In the genomic region with DNA sequence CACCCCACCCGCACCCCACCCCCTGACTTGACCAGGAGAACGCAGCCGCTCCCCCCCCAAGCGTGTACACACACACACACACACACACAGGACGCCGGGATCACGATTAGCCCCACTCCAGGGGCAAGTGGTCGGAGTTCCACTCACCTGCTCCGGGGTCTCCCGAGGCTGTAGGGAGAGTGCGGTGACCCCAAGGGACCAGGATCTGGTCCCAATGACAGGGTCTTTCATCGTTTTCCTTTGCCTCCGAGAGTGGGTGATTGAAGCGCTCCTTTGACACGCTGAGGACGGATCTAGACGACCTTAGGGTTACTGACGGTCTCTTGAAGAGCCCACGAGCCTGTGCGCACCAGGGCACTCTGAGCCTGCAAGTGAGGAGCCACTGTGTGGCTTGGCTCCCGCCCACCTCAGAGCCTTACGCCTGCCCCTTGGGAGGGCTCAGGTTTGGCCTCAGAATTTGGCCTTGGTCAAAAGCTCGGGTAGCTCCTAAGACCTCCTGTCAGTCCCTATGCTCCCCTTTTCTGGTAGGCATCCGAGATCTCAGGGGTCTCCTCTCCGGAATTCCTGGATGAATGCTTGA, we compare ENCODE assay signal across 9 mouse cellular contexts. TPM values are rescaled to one million over a fixed set of nuclear protein-coding genes. Genes with fewer than 3 reads are reported as not detected.
DNase-seq lines count a peak whose midpoint lies in the region; ATAC-seq and TF ChIP-seq lines count a peak whose summit lies in the region.
"Had no signal": no experiment of that assay in that cellular context is flagged by ENCODE, and none has a peak within 500 bp of the region (broad histone marks: within the 10 kb centered on the region; RNA-seq: fewer than 3 reads in every experiment).

No protein-coding gene starts in this region.

- TF ChIP-seq POLR2A in limb, embryonic 14.5 days (IDR thresholded peaks at IDR 0.05; ENCODE audit: borderline replicate concordance, extremely low read depth, insufficient read depth, insufficient read length), result no peak

- intact Hi-C loops in left cerebral cortex, postnatal 36 days (cut with DNase I), result no loop called here
- intact Hi-C loops in left cerebral cortex, adult 2 months (cut with DNase I), result no loop called here

- H3K9me3 ChIP-seq in lung, embryonic 15.5 days, result no peaks in the 10 kb centered on the region
- H3K9me3 ChIP-seq in forebrain, embryonic 11.5 days (ENCODE audit: control insufficient read depth, low read length), result no peaks in the 10 kb centered on the region
- H3K9me3 ChIP-seq in limb, embryonic 14.5 days (ENCODE audit: control insufficient read depth, low read length), result no peaks in the 10 kb centered on the region
- H3K9me3 ChIP-seq in stomach, embryonic 14.5 days (ENCODE audit: control insufficient read depth, low read depth, low read length), result no peaks in the 10 kb centered on the region

- H3K27me3 ChIP-seq in lung, embryonic 15.5 days, result peaks cover 97% of the 10 kb centered on the region
- peaks cover 93% of the 10 kb centered on the region for H3K27me3 ChIP-seq in forebrain, embryonic 11.5 days (ENCODE audit: control insufficient read depth, insufficient read depth, low read length)
- peaks cover 93% of the 10 kb centered on the region for H3K27me3 ChIP-seq in limb, embryonic 14.5 days (ENCODE audit: control insufficient read depth, insufficient read depth, low read length)
- H3K27me3 ChIP-seq in stomach, embryonic 14.5 days (ENCODE audit: control insufficient read depth, insufficient read depth, low read length), result peaks cover 62% of the 10 kb centered on the region

- H3K4me2 ChIP-seq in lung, embryonic 15.5 days, result peak overlapping the region; percentile 46
- H3K4me2 ChIP-seq in forebrain, embryonic 11.5 days (ENCODE audit: low read depth, low read length, severe bottlenecking), result 0 out of 2 replicates have a peak overlapping the region, but pooled peaks have one; percentile 18
- peak overlapping the region; percentile 40 for H3K4me2 ChIP-seq in limb, embryonic 14.5 days (replicated peaks; ENCODE audit: low read depth, low read length, severe bottlenecking)
- H3K4me2 ChIP-seq in stomach, embryonic 14.5 days (replicated peaks; ENCODE audit: low read depth, low read length), result peak overlapping the region; percentile 30

- TF ChIP-seq CTCF in left cerebral cortex, adult 2 months (IDR thresholded peaks at IDR 0.05), result no peak

- peaks cover 32% of the 10 kb centered on the region for H3K4me1 ChIP-seq in lung, embryonic 15.5 days
- H3K4me1 ChIP-seq in forebrain, embryonic 11.5 days (replicated peaks; ENCODE audit: control insufficient read depth, insufficient read depth, low read length), result peaks cover 10% of the 10 kb centered on the region
- H3K4me1 ChIP-seq in limb, embryonic 14.5 days (ENCODE audit: control insufficient read depth, insufficient read depth, low read length), result peaks cover 10% of the 10 kb centered on the region
- 0 out of 2 replicates have a peak, but pooled peaks cover 21% of the 10 kb centered on the region for H3K4me1 ChIP-seq in stomach, embryonic 14.5 days (ENCODE audit: control insufficient read depth, insufficient read depth, low read length)

- no peak for ATAC-seq in lung, embryonic 15.5 days (ENCODE audit: borderline replicate concordance, extremely low read depth, low FRiP score, low TSS enrichment)
- ATAC-seq in forebrain, embryonic 11.5 days (replicated peaks; ENCODE audit: low FRiP score), result no peak
- ATAC-seq in limb, embryonic 14.5 days (ENCODE audit: low FRiP score, low read depth), result no peak
- no peak for ATAC-seq in stomach, embryonic 14.5 days (ENCODE audit: insufficient number of reproducible peaks, insufficient read depth, low FRiP score, low read depth)
- ATAC-seq in erythroid progenitor cell, adult 5-6 weeks (replicated peaks; ENCODE audit: low FRiP score, poor library complexity, severe bottlenecking), result no peak

- no peaks in the 10 kb centered on the region for H3K36me3 ChIP-seq in lung, embryonic 15.5 days
- no peaks in the 10 kb centered on the region for H3K36me3 ChIP-seq in forebrain, embryonic 11.5 days (ENCODE audit: control insufficient read depth, insufficient read depth, low read length)
- no peaks in the 10 kb centered on the region for H3K36me3 ChIP-seq in limb, embryonic 14.5 days (ENCODE audit: control insufficient read depth, insufficient read depth, low read length)
- no peaks in the 10 kb centered on the region for H3K36me3 ChIP-seq in stomach, embryonic 14.5 days (ENCODE audit: control insufficient read depth, insufficient read depth, low read length)

- WGBS in lung, embryonic 15.5 days, result 1% methylated on average over 25 of the region's 25 CpGs
- under 1% methylated on average over 25 of the region's 25 CpGs for WGBS in forebrain, embryonic 11.5 days
- under 1% methylated on average over 24 of the region's 25 CpGs for WGBS in limb, embryonic 14.5 days
- under 1% methylated on average over 24 of the region's 25 CpGs for WGBS in stomach, embryonic 14.5 days

- H3K4me3 ChIP-seq in lung, embryonic 15.5 days, result peak overlapping the region; percentile 26
- H3K4me3 ChIP-seq in forebrain, embryonic 11.5 days (ENCODE audit: low read depth, low read length), result no peak overlapping the region
- H3K4me3 ChIP-seq in limb, embryonic 14.5 days (replicated peaks; ENCODE audit: low read length), result peak overlapping the region; percentile 30
- H3K4me3 ChIP-seq in stomach, embryonic 14.5 days (ENCODE audit: low read depth, low read length), result peak overlapping the region; percentile 22; the same call in 1 of the 2 replicates
- no peak overlapping the region for H3K4me3 ChIP-seq in left cerebral cortex, adult 2 months

- no peak overlapping the region for H3K9ac ChIP-seq in lung, embryonic 15.5 days
- H3K9ac ChIP-seq in forebrain, embryonic 11.5 days (ENCODE audit: low read length), result no peak overlapping the region
- H3K9ac ChIP-seq in limb, embryonic 14.5 days (ENCODE audit: low read depth, low read length, severe bottlenecking), result peak overlapping the region; percentile 43; the same call in 1 of the 2 replicates
- H3K9ac ChIP-seq in stomach, embryonic 14.5 days (replicated peaks; ENCODE audit: low read depth, low read length), result no peak overlapping the region

- no peak for DNase-seq in lung, postnatal 36 days
- peak; percentile 56 for DNase-seq in forebrain, embryonic 11.5 days (ENCODE audit: low spot score)
- no peak for DNase-seq in limb, embryonic 14.5 days (ENCODE audit: low spot score)
- no peak for DNase-seq in left cerebral cortex, postnatal 36 days (ENCODE audit: low spot score in 2 of 2)
- DNase-seq in left cerebral cortex, adult 2 months (ENCODE audit: extremely low spot score in 1 of 2, low spot score in 2 of 2), result no peak

- H3K27ac ChIP-seq in lung, embryonic 15.5 days, result no peak overlapping the region
- no peak overlapping the region for H3K27ac ChIP-seq in forebrain, embryonic 11.5 days (ENCODE audit: low read depth, low read length)
- no peak overlapping the region for H3K27ac ChIP-seq in limb, embryonic 14.5 days (replicated peaks; ENCODE audit: low read depth, low read length)
- H3K27ac ChIP-seq in stomach, embryonic 14.5 days (ENCODE audit: low read length), result no peak overlapping the region
- no peak overlapping the region for H3K27ac ChIP-seq in left cerebral cortex, adult 2 months

RNA-seq across cellular contexts. Expression of a gene that starts 0.3 kb away (rescaled TPM):
- 0.10 TPM in 1 of 2 replicates, not detected in the other for polyA plus RNA-seq in lung, embryonic 15.5 days (2015; fragmentation: Nextera tagmentation; extraction: Ambion mirVana)
- polyA plus RNA-seq in forebrain, embryonic 11.5 days (2014; fragmentation: Nextera tagmentation; extraction: Ambion mirVana), result 0.41 and 0.43 TPM in 2 replicates
- 13.7 and 14.9 TPM in 2 replicates for polyA plus RNA-seq in limb, embryonic 14.5 days (2012; rRNA removed)
- polyA plus RNA-seq in limb, embryonic 14.5 days (2014; fragmentation: Nextera tagmentation; extraction: Ambion mirVana), result 6.3 and 7.4 TPM in 2 replicates
- not detected in 2 replicates for polyA plus RNA-seq in stomach, embryonic 14.5 days (2014; fragmentation: Nextera tagmentation; extraction: Ambion mirVana)
- total RNA-seq in erythroid progenitor cell, adult 5-6 weeks (2015; ENCODE audit: low replicate concordance), result 0.36 TPM in 1 of 2 replicates, not detected in the other
- not detected in 2 replicates for total RNA-seq in erythroid progenitor cell, adult 5-6 weeks (2017; ENCODE audit: low replicate concordance)
- 1 to 10 TPM in 1 of 2 experiments, under 1 TPM in 1; 0.59 to 1.1 TPM for total RNA-seq in left cerebral cortex, postnatal 36 days (2021)
- under 1 TPM; 0.51 to 0.66 TPM for total RNA-seq in left cerebral cortex, adult 2 months (2021)
- total RNA-seq: liver, adult 2 months had no signal
- polyA plus RNA-seq: liver, adult 2 months had no signal

RNA-seq across cellular contexts. Expression of a gene that starts 11.4 kb away (rescaled TPM):
- polyA plus RNA-seq in lung, embryonic 15.5 days (2015; fragmentation: Nextera tagmentation; extraction: Ambion mirVana), result not detected in 2 replicates
- 0.47 and 0.68 TPM in 2 replicates for polyA plus RNA-seq in forebrain, embryonic 11.5 days (2014; fragmentation: Nextera tagmentation; extraction: Ambion mirVana)
- polyA plus RNA-seq in limb, embryonic 14.5 days (2012; rRNA removed), result not detected in 2 replicates
- 0.08 TPM in 1 of 2 replicates, not detected in the other for polyA plus RNA-seq in limb, embryonic 14.5 days (2014; fragmentation: Nextera tagmentation; extraction: Ambion mirVana)
- not detected in 2 replicates for polyA plus RNA-seq in stomach, embryonic 14.5 days (2014; fragmentation: Nextera tagmentation; extraction: Ambion mirVana)
- not detected in 2 replicates for total RNA-seq in erythroid progenitor cell, adult 5-6 weeks (2015; ENCODE audit: low replicate concordance)
- total RNA-seq in erythroid progenitor cell, adult 5-6 weeks (2017; ENCODE audit: low replicate concordance), result not detected in 2 replicates
- total RNA-seq in left cerebral cortex, postnatal 36 days (2021), result not detected
- total RNA-seq in left cerebral cortex, adult 2 months (2021), result under 1 TPM in 1 of 2 experiments, not detected in 1; 0.14 TPM
- total RNA-seq: liver, adult 2 months had no signal
- polyA plus RNA-seq: liver, adult 2 months had no signal

RNA-seq across cellular contexts. Expression of a gene that starts 15.3 kb away (rescaled TPM):
- polyA plus RNA-seq in lung, embryonic 15.5 days (2015; fragmentation: Nextera tagmentation; extraction: Ambion mirVana), result 45.7 and 45.8 TPM in 2 replicates
- polyA plus RNA-seq in forebrain, embryonic 11.5 days (2014; fragmentation: Nextera tagmentation; extraction: Ambion mirVana), result 38.1 and 41.4 TPM in 2 replicates
- 75.0 and 96.4 TPM in 2 replicates for polyA plus RNA-seq in limb, embryonic 14.5 days (2012; rRNA removed)
- 37.4 and 39.6 TPM in 2 replicates for polyA plus RNA-seq in limb, embryonic 14.5 days (2014; fragmentation: Nextera tagmentation; extraction: Ambion mirVana)
- 33.2 and 34.5 TPM in 2 replicates for polyA plus RNA-seq in stomach, embryonic 14.5 days (2014; fragmentation: Nextera tagmentation; extraction: Ambion mirVana)
- total RNA-seq in erythroid progenitor cell, adult 5-6 weeks (2015; ENCODE audit: low replicate concordance), result 5.4 and 7.6 TPM in 2 replicates
- total RNA-seq in erythroid progenitor cell, adult 5-6 weeks (2017; ENCODE audit: low replicate concordance), result 4.6 and 4.8 TPM in 2 replicates
- 100 to 1,000 TPM; 721 to 734 TPM for total RNA-seq in left cerebral cortex, postnatal 36 days (2021)
- total RNA-seq in left cerebral cortex, adult 2 months (2021), result 100 to 1,000 TPM; 749 to 756 TPM

RNA-seq across cellular contexts. Expression of a gene that starts 31.0 kb away (rescaled TPM):
- 0.04 TPM in 1 of 2 replicates, not detected in the other for polyA plus RNA-seq in lung, embryonic 15.5 days (2015; fragmentation: Nextera tagmentation; extraction: Ambion mirVana)
- polyA plus RNA-seq in forebrain, embryonic 11.5 days (2014; fragmentation: Nextera tagmentation; extraction: Ambion mirVana), result not detected in 2 replicates
- polyA plus RNA-seq in limb, embryonic 14.5 days (2012; rRNA removed), result 0.44 and 0.59 TPM in 2 replicates
- 0.14 TPM in 1 of 2 replicates, not detected in the other for polyA plus RNA-seq in limb, embryonic 14.5 days (2014; fragmentation: Nextera tagmentation; extraction: Ambion mirVana)
- polyA plus RNA-seq in stomach, embryonic 14.5 days (2014; fragmentation: Nextera tagmentation; extraction: Ambion mirVana), result not detected in 2 replicates
- total RNA-seq in erythroid progenitor cell, adult 5-6 weeks (2015; ENCODE audit: low replicate concordance), result not detected in 2 replicates
- total RNA-seq in erythroid progenitor cell, adult 5-6 weeks (2017; ENCODE audit: low replicate concordance), result not detected in 2 replicates
- 100 to 1,000 TPM; 827 to 848 TPM for total RNA-seq in left cerebral cortex, postnatal 36 days (2021)
- total RNA-seq in left cerebral cortex, adult 2 months (2021), result 100 to 1,000 TPM; 739 to 834 TPM
- total RNA-seq: liver, adult 2 months had no signal
- polyA plus RNA-seq: liver, adult 2 months had no signal

RNA-seq across cellular contexts. Expression of a gene that starts 50.3 kb away (rescaled TPM):
- polyA plus RNA-seq in lung, embryonic 15.5 days (2015; fragmentation: Nextera tagmentation; extraction: Ambion mirVana), result 30.0 and 32.6 TPM in 2 replicates
- polyA plus RNA-seq in forebrain, embryonic 11.5 days (2014; fragmentation: Nextera tagmentation; extraction: Ambion mirVana), result 6.1 and 6.7 TPM in 2 replicates
- 58.9 and 90.9 TPM in 2 replicates for polyA plus RNA-seq in limb, embryonic 14.5 days (2012; rRNA removed)
- 74.4 and 82.7 TPM in 2 replicates for polyA plus RNA-seq in limb, embryonic 14.5 days (2014; fragmentation: Nextera tagmentation; extraction: Ambion mirVana)
- polyA plus RNA-seq in stomach, embryonic 14.5 days (2014; fragmentation: Nextera tagmentation; extraction: Ambion mirVana), result 38.1 and 39.2 TPM in 2 replicates
- total RNA-seq in erythroid progenitor cell, adult 5-6 weeks (2015; ENCODE audit: low replicate concordance), result 2.5 TPM in 1 of 2 replicates, not detected in the other
- total RNA-seq in erythroid progenitor cell, adult 5-6 weeks (2017; ENCODE audit: low replicate concordance), result 1.4 TPM in 1 of 2 replicates, not detected in the other
- total RNA-seq in left cerebral cortex, postnatal 36 days (2021), result 1 to 10 TPM; 1.5 to 2.1 TPM
- total RNA-seq in left cerebral cortex, adult 2 months (2021), result 1 to 10 TPM; 1.9 TPM

Comparison
In these comparisons a context has a peak if more than half of its experiments do, and no peak if none do; other contexts are left out.
1. H3K4me3 ChIP-seq: peak in lung, embryonic 15.5 days (single experiment), limb, embryonic 14.5 days (single experiment) and stomach, embryonic 14.5 days (single experiment); none in forebrain, embryonic 11.5 days (single experiment) and left cerebral cortex, adult 2 months (single experiment).
2. Peak in every context shown above with its lines, with median percentiles within 50 percentile points of each other: H3K4me2 ChIP-seq.